Mouse (Mus musculus): ENCODE results near the gene Fank1. TPM values are rescaled to one million over a fixed set of nuclear protein-coding genes. Genes with fewer than 3 reads are reported as not detected.

The Fank1 gene
- polyA plus RNA-seq, 1 experiment from 2014 or later = 0.64 TPM

DNA sequence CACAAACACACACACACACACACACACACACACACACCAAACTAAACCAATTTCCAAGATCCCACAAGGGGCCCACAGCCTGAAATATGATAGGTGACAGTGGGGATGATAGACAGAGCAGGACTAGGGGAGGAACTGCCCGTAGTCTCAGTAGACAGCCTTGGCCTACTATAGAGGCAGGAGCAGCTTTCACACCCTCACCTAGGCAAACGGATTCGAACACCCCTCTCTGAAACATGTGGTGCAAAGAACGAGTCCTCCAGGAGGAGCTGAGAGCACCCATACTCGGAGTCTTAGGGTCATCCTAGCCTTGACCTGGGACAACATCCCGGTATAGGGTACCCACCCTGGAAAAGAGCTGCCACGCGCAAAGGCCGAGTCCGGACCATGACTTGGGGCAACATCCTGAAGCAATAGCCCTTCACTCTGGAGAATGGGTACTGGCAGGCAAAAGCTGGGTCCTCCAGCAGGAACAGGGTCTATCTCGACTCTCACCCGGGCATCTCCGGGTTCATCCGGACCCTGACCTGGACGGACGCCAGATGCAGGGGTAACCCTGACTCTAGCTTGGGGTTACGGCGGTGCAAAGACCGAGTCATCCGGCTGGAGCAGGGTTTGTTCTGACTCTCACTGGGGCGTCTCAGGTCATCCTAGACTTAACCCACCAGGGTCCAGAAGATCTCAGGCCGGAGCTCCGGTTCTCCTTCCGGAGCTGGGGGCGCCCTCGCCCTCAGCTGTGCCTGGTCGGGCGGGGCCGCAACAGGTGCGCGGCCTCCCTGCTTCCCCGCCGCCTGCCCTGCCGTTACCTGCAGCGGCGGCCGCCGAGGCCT, 650 bp upstream of the Fank1 start:
- no peaks in the 10 kb centered on the region for H3K9me3 ChIP-seq (ENCODE audit: control insufficient read depth, low read length)
- H3K27me3 ChIP-seq (replicated peaks; ENCODE audit: control insufficient read depth, insufficient read depth, low read length) = no peaks in the 10 kb centered on the region
- H3K9ac ChIP-seq (ENCODE audit: low read length) = peak overlapping the region; percentile 65
- peak; percentile 74 for DNase-seq (ENCODE audit: low spot score)
- 4% methylated on average over 38 of the region's 38 CpGs for WGBS
- H3K27ac ChIP-seq (ENCODE audit: low read depth) = 0 out of 2 replicates have a peak overlapping the region, but pooled peaks have one; percentile 51
- H3K4me1 ChIP-seq (replicated peaks; ENCODE audit: control insufficient read depth, insufficient read depth, low read length) = no peaks in the 10 kb centered on the region; the same call in 1 of the 2 replicates
- no peak; the same call in none of the 2 replicates for ATAC-seq (replicated peaks; ENCODE audit: low FRiP score, low TSS enrichment, low read depth)
- peak overlapping the region; percentile 70 for H3K4me2 ChIP-seq (ENCODE audit: low read length)
- peak overlapping the region; percentile 71 for H3K4me3 ChIP-seq (ENCODE audit: low read depth, low read length)
- no peaks in the 10 kb centered on the region for H3K36me3 ChIP-seq (ENCODE audit: control insufficient read depth, insufficient read depth, low read length)

DNA sequence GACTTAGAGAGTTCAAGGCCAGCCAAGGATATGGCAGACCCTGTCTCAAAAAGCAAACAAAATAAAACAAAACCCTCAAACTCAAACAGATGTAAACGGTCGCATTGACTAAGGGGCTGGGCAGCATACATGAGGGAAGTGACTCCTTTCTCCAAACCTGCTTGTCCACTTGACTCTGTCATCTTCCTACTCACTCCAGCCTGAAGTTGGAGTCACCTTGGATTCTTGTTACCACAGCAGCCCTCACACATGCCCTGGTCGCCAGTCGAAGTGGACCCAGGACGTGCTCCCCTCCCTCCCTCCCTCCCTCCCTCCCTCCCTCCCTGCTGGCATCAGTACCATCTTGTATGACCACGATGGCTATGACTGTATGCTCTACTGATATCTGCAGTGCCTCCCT, 4.9 kb downstream of the Fank1 start:
- WGBS = 49% methylated on average over 6 of the region's 6 CpGs
- no peak for DNase-seq (ENCODE audit: low spot score)

DNA sequence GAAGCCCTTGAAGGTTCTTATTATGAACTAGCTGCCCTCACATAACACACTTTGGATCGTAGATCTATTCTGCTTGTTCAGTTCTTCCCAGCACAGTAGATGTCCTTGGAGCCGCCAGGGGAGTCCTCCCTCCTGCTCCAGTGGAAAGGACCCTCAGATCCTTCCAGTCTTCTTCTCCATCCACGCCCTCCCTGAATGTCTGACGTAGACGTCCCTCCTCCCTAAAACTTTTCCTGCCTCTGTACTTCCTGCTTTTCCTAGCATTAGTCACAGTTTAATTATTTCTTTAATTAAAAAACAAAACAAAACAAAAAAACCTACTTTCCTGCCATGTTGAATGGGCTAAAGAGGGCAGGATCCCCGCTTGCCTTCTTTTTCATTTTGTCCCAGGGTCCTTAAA, 5.3 kb downstream of the Fank1 start:
- H3K4me3 ChIP-seq (ENCODE audit: low read depth, low read length) = no peak overlapping the region
- H3K27ac ChIP-seq (ENCODE audit: low read depth) = no peak overlapping the region
- WGBS = 46% methylated on average over 6 of the region's 6 CpGs

More for the DNA sequence above, 4.9 kb downstream of the Fank1 start:
- Histone ChIP-seq H3K4me1 (replicated peaks; ENCODE audit: control insufficient read depth, insufficient read depth, low read length) (no peaks in the 10 kb centered on the region; the same call in 1 of the 2 replicates), H3K36me3 (ENCODE audit: control insufficient read depth, insufficient read depth, low read length) (no peaks in the 10 kb centered on the region), H3K27me3 (replicated peaks; ENCODE audit: control insufficient read depth, insufficient read depth, low read length) (no peaks in the 10 kb centered on the region), H3K4me3 (ENCODE audit: low read depth, low read length) (no peak overlapping the region), H3K9me3 (ENCODE audit: control insufficient read depth, low read length) (no peaks in the 10 kb centered on the region), H3K27ac (ENCODE audit: low read depth) (no peak overlapping the region), H3K4me2 (ENCODE audit: low read length) (peak overlapping the region; percentile 9), H3K9ac (ENCODE audit: low read length) (no peak overlapping the region)
- peak; percentile 26; the same call in 1 of the 2 replicates for ATAC-seq (replicated peaks; ENCODE audit: low FRiP score, low TSS enrichment, low read depth)

DNA sequence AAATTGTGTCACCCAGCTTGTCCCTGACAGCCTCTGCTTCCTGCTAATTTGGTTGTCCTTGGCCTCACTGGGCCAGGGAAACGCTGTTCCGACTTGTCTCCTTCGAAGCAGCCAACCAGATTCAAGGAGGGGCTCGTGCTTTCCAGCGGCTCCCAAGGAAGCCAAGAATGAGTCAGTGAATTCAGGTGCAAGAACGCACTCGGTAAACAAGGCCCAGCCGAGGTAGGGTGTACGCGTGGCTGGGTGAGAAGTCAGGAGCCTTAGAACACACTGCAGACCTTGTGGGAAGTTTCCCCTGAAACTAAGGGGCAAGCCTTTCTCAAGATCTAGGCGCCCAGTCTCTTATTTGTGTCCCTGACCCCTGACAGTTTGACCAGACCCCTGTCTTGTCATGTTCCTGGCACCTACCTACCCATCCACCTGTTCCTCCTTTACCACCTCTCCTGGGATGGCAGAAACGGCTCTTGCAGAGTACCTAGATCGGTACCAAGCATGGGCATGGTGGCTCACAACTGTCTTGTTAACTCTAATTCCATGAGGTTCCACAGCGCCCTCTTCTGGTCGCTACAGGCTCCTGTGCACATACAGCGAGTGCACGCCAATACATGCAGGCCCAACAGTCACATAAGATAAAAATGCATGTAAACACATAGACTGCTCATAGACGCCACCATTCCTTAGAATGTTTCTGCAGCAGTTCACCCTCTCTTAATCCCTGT, 6.2 kb downstream of the Fank1 start, which contains the start of gene Dhx32:
TSS of gene Dhx32 (minus strand) at position 10 of the 719 bp plus-strand sequence.
- DNase-seq (ENCODE audit: low spot score) (peak; percentile 80), ATAC-seq (replicated peaks; ENCODE audit: low FRiP score, low TSS enrichment, low read depth) (peak; percentile 79)
- Histone ChIP-seq H3K4me2 (ENCODE audit: low read length) (peak within 1 kb of the TSS; percentile 9), H3K9ac (ENCODE audit: low read length) (no peak within 1 kb of the TSS), H3K4me1 (replicated peaks; ENCODE audit: control insufficient read depth, insufficient read depth, low read length) (no peaks in the 10 kb centered on the region; the same call in 1 of the 2 replicates), H3K9me3 (ENCODE audit: control insufficient read depth, low read length) (no peaks in the 10 kb centered on the region), H3K27ac (ENCODE audit: low read depth) (peak within 1 kb of the TSS; percentile 48; the same call in 1 of the 2 replicates), H3K4me3 (ENCODE audit: low read depth, low read length) (no peak within 1 kb of the TSS), H3K36me3 (ENCODE audit: control insufficient read depth, insufficient read depth, low read length) (no peaks in the 10 kb centered on the region), H3K27me3 (replicated peaks; ENCODE audit: control insufficient read depth, insufficient read depth, low read length) (no peaks in the 10 kb centered on the region)
- WGBS = 25% methylated on average over 18 of the region's 18 CpGs

More for the DNA sequence above, 5.3 kb downstream of the Fank1 start:
- H3K4me2 ChIP-seq (ENCODE audit: low read length) = peak overlapping the region; percentile 9
- no peak overlapping the region for H3K9ac ChIP-seq (ENCODE audit: low read length)
- H3K36me3 ChIP-seq (ENCODE audit: control insufficient read depth, insufficient read depth, low read length) = no peaks in the 10 kb centered on the region
- no peaks in the 10 kb centered on the region for H3K27me3 ChIP-seq (replicated peaks; ENCODE audit: control insufficient read depth, insufficient read depth, low read length)
- no peaks in the 10 kb centered on the region; the same call in 1 of the 2 replicates for H3K4me1 ChIP-seq (replicated peaks; ENCODE audit: control insufficient read depth, insufficient read depth, low read length)
- H3K9me3 ChIP-seq (ENCODE audit: control insufficient read depth, low read length) = no peaks in the 10 kb centered on the region
- no peak; the same call in 1 of the 2 replicates for ATAC-seq (replicated peaks; ENCODE audit: low FRiP score, low TSS enrichment, low read depth)
- no peak for DNase-seq (ENCODE audit: low spot score)

DNA sequence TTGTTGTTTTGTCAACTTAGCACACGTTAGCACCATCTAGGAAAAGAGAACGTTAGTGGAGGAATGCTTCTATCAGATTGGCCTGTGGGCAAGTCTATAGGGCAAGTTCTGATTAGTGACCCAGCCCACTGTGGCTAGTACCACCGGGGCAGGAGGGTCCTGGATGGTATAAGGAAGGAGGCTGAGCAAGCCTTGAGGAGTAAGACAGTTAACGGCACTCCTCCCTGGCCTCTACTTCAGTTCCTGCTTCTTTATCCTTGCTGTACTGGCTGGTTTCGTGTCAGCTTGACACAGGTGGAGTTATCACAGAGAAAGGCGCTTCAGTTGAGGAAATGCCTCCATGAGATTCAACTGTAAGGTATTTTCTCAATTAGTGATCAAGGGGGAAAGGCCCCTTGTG, 10.9 kb downstream of the Fank1 start:
- no peaks in the 10 kb centered on the region for H3K9me3 ChIP-seq (ENCODE audit: control insufficient read depth, low read length)
- no peak overlapping the region for H3K4me2 ChIP-seq (ENCODE audit: low read length)
- no peak overlapping the region for H3K27ac ChIP-seq (ENCODE audit: low read depth)
- no peak overlapping the region for H3K4me3 ChIP-seq (ENCODE audit: low read depth, low read length)
- ATAC-seq (replicated peaks; ENCODE audit: low FRiP score, low TSS enrichment, low read depth) = no peak
- no peaks in the 10 kb centered on the region for H3K4me1 ChIP-seq (replicated peaks; ENCODE audit: control insufficient read depth, insufficient read depth, low read length)
- no peak overlapping the region for H3K9ac ChIP-seq (ENCODE audit: low read length)
- H3K27me3 ChIP-seq (replicated peaks; ENCODE audit: control insufficient read depth, insufficient read depth, low read length) = no peaks in the 10 kb centered on the region
- no peak for DNase-seq (ENCODE audit: low spot score)
- H3K36me3 ChIP-seq (ENCODE audit: control insufficient read depth, insufficient read depth, low read length) = no peaks in the 10 kb centered on the region
- 86% methylated on average over 6 of the region's 6 CpGs for WGBS

DNA sequence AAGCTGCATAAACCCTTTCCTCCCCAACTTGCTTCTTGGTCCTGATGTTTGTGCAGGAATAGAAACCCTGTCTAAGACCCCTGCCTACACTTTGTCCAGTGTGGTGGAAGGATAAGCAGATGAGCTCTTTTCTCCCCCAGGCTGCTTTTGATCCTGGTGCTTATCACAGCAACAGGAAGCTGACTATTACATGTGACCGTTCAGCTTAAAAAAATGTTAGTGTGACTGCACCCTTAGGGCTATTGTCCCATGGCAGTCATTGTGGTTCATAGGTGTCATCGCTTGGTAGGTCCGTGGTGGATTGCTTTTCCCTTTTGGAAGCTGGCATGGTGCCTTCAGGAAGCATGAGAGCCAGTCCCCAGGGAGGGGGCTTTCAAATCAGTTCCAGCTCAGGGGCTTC, 11.5 kb downstream of the Fank1 start:
- ATAC-seq (replicated peaks; ENCODE audit: low FRiP score, low TSS enrichment, low read depth) (no peak), DNase-seq (ENCODE audit: low spot score) (no peak)
- H3K4me1 ChIP-seq (replicated peaks; ENCODE audit: control insufficient read depth, insufficient read depth, low read length) = no peaks in the 10 kb centered on the region
- H3K27me3 ChIP-seq (replicated peaks; ENCODE audit: control insufficient read depth, insufficient read depth, low read length) = no peaks in the 10 kb centered on the region
- H3K4me2 ChIP-seq (ENCODE audit: low read length) = no peak overlapping the region
- no peaks in the 10 kb centered on the region for H3K9me3 ChIP-seq (ENCODE audit: control insufficient read depth, low read length)
- H3K27ac ChIP-seq (ENCODE audit: low read depth) = no peak overlapping the region
- WGBS = 83% methylated on average over 3 of the region's 3 CpGs
- H3K9ac ChIP-seq (ENCODE audit: low read length) = no peak overlapping the region
- no peak overlapping the region for H3K4me3 ChIP-seq (ENCODE audit: low read depth, low read length)
- H3K36me3 ChIP-seq (ENCODE audit: control insufficient read depth, insufficient read depth, low read length) = no peaks in the 10 kb centered on the region

DNA sequence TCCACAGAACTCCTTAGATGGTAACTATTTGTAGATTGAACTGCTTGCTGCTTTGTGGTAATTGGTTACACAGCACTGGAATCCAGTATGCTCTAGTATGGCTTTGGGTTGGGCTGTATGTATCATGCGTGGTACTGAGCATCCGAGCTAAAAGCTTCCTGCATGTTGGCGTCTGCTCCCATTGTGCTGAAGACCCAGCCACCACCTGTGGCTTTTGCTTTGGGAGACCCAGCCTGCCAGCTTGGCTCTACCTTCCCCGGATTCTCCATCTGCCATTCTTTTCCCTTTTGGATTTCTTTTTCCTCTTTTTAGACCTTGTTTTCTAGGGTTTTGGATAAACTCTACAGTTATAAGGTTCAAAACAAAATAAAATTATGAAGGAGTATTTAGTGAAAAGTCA, 13.5 kb downstream of the Fank1 start:
- Histone ChIP-seq H3K36me3 (ENCODE audit: control insufficient read depth, insufficient read depth, low read length) (no peaks in the 10 kb centered on the region), H3K27ac (ENCODE audit: low read depth) (no peak overlapping the region), H3K4me1 (replicated peaks; ENCODE audit: control insufficient read depth, insufficient read depth, low read length) (peaks cover 7% of the 10 kb centered on the region), H3K27me3 (replicated peaks; ENCODE audit: control insufficient read depth, insufficient read depth, low read length) (no peaks in the 10 kb centered on the region), H3K9ac (ENCODE audit: low read length) (no peak overlapping the region), H3K9me3 (ENCODE audit: control insufficient read depth, low read length) (no peaks in the 10 kb centered on the region), H3K4me3 (ENCODE audit: low read depth, low read length) (no peak overlapping the region), H3K4me2 (ENCODE audit: low read length) (no peak overlapping the region)
- no peak for DNase-seq (ENCODE audit: low spot score)
- ATAC-seq (replicated peaks; ENCODE audit: low FRiP score, low TSS enrichment, low read depth) = no peak
- WGBS = 89% methylated on average over 4 of the region's 4 CpGs

DNA sequence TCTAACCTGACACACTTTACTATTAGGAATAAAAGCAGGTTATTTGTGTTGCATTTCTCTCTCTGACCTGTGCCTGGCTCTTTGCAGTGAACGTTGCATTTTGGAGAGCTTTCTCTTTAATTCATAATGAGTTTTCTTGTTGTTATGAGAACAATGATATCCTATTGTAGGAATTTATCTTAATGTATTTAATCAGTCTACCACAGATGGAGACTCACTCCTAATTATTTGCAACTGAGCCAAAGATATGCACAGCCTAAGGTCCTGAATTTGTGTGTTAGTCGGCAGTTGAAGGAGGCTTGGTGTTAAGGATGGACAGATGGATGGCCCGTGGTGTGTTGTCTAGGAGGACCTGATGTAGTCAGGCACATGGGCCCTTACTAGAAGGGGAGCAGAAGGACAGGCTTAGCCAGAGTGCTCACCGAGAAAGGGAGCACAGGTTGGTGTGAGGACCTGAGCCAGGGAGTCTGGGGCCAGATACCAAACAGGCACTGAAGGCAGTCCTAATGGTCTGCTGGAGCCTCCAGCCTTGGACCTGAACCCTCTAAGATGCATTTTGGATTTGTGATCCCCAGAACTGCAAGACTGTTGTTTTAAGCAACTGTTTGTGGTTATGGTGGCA, 14.1 kb downstream of the Fank1 start:
- Histone ChIP-seq H3K4me1 (replicated peaks; ENCODE audit: control insufficient read depth, insufficient read depth, low read length) (peaks cover 7% of the 10 kb centered on the region), H3K4me3 (ENCODE audit: low read depth, low read length) (no peak overlapping the region), H3K4me2 (ENCODE audit: low read length) (no peak overlapping the region), H3K9ac (ENCODE audit: low read length) (no peak overlapping the region), H3K36me3 (ENCODE audit: control insufficient read depth, insufficient read depth, low read length) (no peaks in the 10 kb centered on the region), H3K9me3 (ENCODE audit: control insufficient read depth, low read length) (no peaks in the 10 kb centered on the region), H3K27ac (ENCODE audit: low read depth) (no peak overlapping the region), H3K27me3 (replicated peaks; ENCODE audit: control insufficient read depth, insufficient read depth, low read length) (no peaks in the 10 kb centered on the region)
- DNase-seq (ENCODE audit: low spot score) (no peak), ATAC-seq (replicated peaks; ENCODE audit: low FRiP score, low TSS enrichment, low read depth) (no peak)
- WGBS = 90% methylated on average over 4 of the region's 4 CpGs

Measured in intestine, embryonic 14.5 days (tissue).